Mouse (Mus musculus): ENCODE data around the gene Gm5431.
"Not testable (repeated sequence)": the region's sequence is repeated elsewhere in the genome, so short reads cannot be mapped to it uniquely, and the experiment has no call there.

Gm5431 gene

DNA sequence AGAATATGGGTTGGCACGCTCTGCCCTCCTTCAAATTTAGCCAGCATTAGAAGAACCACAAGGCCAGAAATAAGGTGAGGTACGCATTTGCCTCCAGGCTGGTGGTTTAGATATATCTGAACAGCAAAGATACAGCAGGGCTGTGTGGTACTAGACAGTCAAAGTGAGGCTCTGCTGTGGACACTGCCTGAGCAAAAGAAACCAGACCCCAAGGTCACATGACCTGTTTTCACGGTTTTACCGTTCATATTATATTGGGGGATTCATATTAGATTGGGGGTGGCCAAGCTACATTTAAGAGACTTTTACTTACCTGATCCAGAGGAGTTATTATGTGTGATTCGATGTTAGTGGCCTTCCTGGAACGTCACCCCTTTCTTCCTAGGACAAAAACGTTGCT, 31.2 kb downstream of the Gm5431 start:
- no peak for DNase-seq

DNA sequence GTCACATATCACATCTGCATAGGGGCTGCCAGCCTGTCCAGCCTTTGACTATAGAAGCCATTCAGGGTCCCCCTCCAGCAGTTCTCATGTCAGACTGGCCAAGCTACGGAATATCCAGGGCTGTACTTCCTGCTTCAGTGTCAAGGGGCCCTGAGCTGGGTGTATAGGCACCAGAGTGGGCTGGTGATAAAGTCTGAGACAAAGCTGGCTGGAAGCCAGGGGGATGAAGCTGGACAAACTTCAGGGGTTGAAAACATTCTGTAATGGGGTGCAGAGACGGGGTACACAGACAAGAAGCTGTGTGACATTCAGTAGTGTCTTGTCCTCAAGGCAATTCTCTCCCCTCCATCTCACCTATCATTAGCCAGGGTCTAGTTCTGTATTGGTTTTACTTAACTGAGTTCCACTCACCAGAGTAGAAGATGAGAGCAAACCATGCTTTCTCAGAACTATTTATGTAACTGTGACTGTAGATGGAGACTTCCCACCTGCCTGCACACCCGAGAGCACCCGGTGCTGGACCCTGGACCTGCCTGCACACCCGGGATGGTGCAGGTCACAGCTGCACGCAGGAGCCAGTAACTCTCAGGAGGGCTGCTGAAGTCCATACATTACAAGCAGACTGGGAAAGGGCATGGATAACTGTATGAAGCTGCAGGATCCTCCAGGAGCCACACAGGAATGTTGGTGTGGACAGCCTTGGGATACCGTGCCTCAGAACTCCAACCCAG, 32.5 kb downstream of the Gm5431 start:
- no peak for DNase-seq

DNA sequence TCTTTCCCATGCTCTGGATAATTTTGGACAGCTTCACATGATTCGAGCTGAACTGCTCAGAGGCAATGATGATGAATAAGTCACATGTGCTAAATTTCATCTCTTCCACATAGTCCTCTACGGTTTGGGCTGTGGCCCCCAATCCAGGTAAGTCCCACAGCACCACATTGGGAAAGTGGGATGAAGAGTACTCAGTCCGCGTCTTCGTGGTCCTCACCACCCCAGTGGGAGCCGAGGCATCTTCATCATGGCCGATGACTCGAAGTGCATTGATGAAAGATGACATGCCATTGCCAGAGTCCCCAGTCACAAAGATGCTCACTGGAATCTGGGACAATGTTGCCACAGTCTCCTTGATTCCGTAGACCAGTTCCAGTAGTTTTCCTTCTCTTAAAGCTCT, 35.5 kb downstream of the Gm5431 start:
- no peak for DNase-seq

DNA sequence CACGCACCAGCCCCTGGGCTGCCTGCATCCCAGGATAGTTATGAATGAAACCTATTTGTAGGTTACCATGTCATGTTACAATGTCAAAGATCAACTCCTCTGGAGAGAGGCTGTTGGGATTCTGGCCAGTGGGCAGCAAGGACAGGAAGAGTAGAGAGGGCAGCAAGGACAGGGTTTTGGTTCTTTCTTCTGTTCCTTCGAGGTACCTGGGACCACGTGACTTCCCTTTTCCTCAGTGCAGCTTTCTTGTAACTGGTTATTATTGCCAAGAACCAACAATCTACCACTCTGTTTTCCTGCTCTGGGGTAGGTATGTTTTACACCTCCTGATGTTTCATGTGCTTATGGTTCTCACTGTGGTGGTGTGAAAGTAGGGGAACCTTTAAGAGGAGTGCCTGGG, 38.2 kb downstream of the Gm5431 start:
- no peak for DNase-seq

DNA sequence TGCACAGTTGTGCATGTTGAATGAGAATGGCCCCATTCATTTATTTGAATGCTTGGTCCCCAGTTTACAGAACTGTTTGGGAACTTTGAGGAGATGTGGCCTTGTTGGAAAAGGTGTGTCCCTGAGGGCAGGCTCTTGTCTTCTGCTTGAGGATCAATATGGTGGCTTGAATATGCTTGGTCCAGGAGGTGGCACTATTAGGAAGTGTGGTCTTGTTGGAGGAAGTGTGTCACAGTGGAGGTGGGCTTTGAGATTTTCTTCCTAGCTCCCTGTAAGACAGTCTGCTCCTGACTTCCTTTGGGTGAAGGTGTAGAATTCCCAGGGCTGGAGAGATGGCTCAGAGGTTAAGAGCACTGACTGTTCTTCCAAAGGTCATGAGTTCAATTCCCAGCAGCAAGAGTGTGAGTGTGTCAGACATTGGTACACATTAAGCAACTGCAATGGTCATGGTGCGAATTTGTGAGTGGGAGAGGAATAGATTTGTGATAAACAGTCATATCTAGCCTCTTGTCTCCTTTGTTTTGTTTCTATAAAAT, 39.2 kb downstream of the Gm5431 start:
- no peak for DNase-seq

DNA sequence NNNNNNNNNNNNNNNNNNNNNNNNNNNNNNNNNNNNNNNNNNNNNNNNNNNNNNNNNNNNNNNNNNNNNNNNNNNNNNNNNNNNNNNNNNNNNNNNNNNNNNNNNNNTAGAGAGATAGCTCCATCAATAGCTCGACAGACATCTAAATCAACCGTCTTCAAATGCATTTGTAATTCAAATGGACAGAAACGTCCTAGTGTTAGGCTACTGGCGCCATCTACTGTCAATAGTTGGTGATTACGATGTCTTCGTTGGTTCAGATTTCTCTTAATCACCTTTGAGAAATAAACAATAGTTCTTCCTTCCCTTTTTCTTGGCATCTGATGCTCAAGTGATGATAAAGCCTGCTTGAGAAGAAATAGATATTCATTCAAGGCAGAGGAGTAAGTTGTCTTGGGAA, 43.0 kb downstream of the Gm5431 start:
- DNase-seq, result no peak

DNA sequence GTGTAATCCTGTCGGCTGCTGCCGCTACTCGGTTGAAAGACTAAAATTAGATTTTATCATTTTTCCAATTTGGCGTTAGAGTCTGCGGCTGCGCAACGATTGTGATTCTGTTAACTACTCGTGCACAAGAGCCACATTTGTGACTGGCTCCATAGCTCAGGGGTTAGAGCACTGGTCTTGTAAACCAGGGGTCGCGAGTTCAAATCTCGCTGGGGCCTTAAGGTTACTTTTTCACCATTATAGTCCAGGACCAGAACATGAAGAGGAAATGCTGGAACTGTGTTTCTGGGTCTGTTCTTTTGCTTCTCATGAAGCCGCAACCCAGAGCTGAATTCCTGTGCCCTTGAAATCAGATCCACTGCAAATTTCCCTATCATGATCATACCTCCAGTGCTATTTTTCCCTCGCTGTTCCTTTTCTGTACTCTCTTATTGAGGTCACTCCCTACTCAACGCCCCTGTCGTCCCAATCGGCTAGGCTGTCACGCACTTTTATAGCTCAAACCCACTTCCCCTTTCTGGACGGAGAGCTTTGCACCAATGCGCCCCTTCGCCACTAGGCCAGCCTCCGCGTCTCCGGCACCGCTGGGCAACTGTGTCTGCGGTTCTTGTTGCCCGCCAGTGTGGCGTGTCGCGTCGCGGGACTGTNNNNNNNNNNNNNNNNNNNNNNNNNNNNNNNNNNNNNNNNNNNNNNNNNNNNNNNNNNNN, 48.4 kb downstream of the Gm5431 start:
- DNase-seq, result peak; percentile 91

DNA sequence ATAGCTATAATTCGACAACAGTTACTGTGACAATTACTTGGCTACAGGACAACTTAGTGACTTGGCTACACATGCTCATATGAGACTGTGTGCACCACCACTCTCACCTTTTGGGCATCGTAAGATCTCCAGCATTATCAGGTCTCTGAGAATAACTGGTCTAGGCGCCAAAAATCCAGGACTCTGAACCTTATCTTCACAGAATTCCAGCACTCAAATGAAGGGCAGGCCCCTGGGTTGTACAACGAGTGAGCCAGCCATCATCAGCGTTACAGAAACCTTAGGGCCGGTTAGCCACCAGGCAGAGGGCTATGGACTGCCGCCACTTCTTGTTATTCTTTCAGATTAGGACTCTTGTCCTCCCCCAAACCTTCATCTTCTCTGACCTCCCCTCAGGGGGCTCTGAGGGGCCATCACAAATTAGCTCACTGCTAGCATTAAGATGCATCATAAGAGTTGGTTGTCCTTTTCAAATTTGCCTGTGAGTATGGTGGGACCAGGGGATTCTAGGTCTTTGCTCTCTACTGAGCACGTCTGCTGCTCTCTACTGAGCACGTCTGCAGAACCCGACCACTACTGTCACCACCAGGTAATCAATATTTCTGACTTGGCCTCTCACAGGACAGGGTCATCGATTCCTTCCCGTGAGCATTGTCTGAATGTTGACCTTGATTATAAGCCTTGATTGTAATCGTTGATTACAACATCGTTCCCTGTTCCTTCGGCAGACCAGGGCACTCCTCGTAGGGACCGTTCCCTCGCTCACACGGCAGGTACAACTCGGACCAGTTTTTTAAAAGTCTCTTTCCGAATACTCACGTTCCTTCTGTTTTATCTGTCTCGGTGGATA, 49.2 kb downstream of the Gm5431 start:
- DNase-seq, result no peak

DNA sequence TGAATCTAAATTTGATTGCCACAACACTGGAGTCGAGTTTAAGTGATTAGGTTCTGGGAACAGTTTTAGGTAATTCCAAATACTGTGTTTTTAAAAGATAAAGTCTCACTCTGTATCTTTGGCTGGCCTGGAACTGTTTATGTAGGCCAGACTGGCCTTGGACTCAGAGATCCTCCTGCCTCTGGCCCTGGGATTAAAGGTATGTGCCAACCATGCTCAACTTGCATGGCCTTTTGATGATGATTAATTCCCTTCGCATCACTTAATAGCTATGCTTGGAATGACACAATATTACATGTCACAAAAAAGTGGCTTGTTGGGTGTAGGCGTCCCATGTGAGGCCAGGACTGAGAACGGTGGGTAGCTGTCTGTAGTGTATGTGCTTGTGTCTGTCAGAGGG, 49.8 kb downstream of the Gm5431 start:
- no peak for DNase-seq

DNA sequence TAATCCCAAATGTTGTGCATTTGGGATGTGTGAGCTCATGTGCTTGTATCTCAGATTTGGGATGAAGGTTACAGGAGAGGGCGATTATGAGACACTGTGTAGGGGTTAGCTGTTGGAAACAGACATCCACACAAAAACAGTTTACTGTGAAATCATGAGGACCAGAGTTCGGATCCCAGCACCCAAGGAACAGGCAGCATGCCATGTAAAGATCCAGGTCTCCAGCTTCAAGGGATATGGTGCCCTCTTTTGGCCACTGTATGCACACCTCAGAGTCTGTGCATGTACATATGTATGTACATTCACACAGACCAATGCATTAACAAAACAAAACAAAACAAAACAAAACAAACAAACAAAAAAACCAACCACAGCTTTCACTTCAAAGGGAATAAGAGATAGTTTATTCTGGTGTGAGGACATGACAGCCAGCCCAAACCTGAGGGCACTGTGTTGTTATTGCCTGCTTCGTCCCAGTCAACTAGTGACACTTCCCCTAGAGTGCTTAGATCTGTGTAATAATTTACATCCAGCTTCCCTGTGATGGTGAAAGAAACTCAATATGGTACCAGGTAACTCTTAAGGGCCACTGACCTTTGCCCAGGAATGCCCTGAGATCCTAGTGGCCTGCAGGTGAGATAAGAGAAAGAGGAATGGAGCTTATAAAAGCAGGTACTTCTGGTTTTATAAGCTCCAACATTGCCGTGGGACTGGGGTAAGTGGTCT, 50.6 kb downstream of the Gm5431 start:
- no peak for DNase-seq

DNA sequence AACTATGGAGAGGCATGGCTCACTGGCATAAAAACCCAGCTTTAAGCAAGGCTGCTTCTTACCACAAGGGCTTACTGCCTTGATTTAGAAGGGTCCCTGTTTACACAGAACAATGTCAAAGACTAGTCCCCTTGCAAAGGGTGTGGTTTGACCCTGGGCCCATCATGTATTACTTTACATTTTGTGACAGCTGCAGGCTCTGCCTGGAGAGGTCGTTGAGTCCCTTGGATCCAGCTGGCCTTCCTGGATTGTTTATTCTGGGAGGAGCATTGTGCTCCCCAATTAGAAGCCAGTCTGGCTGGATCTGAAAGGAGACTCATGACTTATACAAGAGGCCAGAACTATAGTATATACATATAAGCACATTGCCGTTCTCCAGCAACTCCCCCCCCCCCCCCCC, 51.8 kb downstream of the Gm5431 start:
- DNase-seq, result no peak

DNA sequence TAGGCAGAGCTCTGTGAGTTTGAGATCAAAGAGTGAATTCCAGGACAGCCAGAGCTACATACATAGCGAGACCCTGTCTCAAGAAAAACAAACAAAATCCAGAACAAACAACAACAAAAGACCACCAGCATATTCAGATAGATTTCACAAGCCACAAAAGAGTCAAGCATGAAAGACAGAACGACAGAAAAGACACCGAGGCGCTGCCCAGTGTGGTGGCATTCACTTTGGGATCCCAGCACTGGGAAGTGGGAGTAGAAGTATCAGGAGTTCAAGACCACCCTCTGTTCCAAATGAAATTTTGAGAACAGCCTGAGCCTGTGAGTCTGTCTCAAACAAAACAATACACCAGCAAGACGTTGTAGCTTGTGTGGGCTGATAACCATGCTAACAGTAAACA, 55.1 kb downstream of the Gm5431 start:
- DNase-seq, result no peak

DNA sequence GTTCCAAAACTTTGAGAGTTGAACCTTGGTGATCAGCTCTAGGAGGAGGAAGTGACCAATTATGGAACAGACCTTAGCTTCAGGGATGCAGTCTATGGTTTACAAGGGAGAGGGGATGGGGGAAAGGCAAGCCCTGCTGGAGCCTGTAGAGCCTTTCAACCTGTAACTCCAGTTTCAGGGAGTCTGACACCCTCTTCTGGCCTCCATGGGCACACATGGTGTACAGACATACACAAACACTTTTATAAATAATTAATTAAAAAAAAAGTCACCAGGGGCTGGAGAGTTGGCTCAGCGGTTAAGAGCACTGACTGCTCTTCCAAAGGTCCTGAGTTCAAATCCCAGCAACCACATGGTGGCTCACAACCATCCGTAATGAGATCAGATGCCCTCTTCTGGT, 55.7 kb downstream of the Gm5431 start:
- DNase-seq, result not testable (repeated sequence)

DNA sequence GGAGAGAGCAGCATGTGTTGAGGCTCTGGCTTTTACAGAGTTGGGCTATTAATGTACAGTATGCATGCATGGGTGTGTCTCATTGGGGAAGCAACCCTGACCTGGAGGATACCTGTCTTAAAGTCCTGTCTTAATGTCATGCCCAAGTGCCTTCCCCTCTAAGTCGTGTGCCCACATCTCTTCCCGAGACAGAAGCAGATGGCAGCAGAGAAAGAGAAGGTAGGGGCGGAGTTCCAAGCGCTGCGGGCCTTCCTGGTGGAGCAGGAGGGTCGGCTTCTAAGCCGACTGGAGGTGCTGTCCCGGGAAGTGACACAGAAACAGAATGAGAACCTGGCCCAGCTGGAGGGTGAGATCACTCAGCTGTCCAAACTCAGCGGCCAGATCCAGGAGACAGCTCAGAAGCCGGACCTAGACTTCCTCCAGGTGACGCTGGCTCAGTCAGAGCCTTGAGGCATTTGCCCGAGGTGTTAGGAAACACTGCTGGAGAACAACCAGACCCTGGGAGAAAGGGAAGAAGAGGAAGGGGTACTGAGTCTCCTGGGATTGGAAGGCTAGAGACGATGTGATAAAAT, 56.7 kb downstream of the Gm5431 start:
- DNase-seq, result no peak

DNA sequence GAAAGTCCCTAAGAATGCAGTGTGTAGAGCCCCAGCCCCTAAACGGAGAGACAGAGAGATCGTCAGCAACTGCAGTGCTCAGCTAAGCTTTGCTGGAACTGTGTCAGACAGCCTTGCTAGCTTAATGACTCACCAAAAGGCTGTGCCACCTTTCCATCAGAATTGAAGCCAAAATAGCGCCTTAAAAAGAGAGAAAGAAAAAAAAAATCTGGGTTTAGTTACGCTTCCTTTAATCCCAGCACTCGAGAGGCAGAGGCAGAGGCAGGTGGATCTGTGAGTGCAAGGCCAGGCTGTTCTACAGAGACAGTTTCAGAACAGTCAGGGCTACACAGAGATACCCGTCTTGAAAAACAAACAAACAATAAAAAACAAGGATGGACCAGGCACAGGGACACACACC, 57.7 kb downstream of the Gm5431 start:
- DNase-seq, result no peak

DNA sequence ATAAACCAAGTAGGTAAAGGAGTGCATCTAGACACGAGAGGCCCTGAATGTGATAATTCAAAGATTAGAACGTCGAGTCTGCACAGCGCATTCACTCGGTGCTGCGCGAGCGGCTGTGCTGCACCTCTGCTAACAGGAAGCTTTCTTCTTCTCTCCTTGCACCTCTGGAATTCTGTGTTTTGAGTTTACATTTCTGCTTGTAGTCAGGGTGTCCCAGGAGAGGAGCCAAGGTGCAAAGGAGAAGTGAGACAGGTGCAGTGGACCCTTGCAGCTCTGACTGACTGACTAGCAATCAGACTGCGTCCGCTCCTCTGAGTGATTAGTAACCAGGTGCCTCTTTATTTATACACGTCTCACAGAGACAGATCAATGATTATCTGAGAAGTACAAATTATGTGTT, 58.8 kb downstream of the Gm5431 start:
- no peak for DNase-seq

DNA sequence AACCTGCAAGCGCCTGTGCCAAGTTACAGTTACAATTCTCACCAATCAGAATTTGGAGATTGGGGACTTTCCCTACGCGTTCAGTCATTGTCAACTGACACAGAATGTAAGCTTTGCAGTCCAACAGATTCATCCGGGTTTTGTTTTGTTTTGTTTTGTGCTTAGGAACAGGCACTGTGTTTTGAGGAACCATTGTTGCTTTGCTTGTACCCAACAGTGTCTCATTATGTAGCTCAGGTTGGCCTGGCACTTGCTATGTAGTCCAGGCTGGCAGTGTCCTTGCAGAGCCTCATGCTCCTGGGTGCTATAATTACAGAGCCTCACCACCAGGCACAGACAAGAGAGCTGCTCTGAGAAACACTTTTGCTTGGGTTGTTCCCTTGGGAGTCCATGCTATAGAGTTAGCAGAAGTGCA, 59.6 kb downstream of the Gm5431 start:
- DNase-seq, result no peak

DNA sequence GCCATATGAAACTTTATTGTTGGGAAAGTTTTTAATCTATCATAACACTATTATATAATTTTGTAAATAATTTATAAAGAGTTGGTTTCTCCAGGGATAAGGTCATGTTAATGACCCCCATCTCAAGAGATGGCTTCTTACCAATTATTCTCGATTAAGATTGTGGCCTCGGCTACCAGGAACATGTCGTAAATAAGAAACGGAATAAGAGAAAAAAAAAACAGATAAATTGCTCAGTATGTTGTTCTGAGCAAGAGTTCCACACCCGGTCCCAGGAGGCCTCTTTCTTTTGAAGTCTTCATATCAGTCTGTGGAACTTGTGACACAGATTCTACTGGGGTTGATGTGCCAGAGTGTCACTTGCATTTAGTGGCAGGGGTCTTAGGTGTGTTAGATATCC, 60.8 kb downstream of the Gm5431 start:
- DNase-seq, result no peak

DNA sequence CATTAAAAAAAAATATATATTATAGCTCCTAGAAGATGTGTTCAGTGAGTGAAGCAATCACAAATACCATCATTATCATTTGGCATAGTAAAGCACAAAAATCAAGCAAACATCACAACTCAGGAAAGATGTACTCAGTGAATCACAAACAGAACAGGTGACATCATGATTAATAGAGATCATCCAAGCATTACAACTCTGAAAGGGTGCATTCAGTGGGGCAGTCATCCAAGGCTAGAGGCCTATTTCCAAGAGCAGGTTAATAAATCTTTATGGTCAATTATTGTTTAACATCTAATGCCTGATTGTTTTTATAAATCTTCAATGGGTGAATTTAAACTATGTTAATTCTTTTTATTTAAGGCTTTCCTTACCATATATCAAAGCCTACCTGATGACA, 61.2 kb downstream of the Gm5431 start:
- no peak for DNase-seq

DNA sequence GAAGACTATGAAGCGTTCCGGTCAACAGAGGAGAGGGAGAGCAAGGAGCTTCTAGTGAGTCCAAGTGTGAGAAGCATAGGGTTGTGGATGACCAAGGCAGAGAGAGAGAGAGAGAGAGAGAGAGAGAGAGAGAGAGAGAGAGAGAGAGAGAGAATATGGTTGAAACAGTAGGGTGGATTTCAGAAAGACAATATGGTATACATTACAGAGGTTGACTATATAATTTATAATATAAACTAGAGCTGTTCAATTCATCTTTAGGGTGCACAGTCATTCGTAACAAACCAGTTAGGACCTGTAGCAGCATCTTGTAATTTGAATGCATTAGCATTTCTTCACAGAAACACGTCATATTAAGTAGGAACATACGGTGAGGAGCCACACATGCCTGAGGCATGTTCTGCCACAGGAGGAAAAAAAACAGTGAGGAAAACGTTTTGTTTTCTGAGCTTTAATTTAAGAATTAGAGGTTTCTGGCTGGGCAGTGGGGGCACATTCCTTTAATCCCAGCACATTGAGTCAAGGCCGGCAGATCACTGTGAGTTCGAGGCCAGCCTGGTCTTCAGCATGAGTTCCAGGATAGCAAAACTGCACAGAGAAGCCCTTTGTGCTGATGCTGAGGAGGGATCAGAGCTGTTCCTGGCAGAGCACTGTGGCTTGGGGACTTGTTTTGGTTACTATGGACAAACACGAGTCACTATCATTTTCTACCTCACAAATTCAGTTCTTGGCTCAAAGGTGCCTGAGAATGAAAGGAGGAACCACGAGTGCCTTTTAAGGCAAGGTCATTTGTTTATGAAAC, 62.9 kb downstream of the Gm5431 start:
- DNase-seq, result no peak

DNA sequence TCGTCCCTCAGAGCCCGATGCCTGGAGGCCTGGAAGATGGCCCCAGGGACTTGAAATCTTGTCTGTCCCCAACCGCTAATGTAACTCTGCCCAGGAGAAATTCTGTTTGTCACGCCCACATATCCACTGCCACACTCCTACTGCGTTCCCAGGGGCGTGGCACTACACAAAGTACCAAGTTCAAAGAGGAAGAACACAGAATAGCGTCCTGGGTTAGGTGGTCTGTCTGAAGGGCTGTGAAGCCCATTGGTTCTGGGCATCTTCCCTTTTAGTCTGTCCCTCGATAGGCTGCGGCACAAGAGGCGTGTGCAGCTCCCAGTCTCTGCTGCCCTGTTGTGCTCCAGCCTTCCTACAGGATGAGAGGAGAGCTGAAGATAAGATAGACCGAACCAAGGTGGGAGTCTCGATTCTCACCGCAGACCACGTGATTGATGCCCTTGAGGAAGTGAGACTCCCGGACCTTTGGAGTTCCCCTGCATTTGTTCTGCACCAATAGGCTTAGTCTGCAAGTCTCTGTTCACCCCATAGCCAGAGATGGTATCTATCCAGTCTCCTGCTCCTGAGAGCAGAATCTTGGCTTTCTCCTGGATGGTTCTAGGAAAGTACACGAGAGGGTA, 63.7 kb downstream of the Gm5431 start:
- DNase-seq, result no peak
